Mouse (Mus musculus) forebrain, embryonic 13.5 days (tissue): ENCODE measurements at regions not wholly inside any gene's neighbourhood (a gene's known extent, or its start where the extent isn't known, plus 50 kb on each side); places are given as distances from the start of the nearest gene placed in this dataset.
"Not testable (repeated sequence)": the region's sequence is repeated elsewhere in the genome, so short reads cannot be mapped to it uniquely, and the experiment has no call there.

Experiments used
- ATAC-seq: fragments of 200-750 bp; cut with Nextera tagmentation; 2 replicates; pipeline ENCODE4 v1.8.0; 2017
- H3K27ac ChIP-seq: fragments of 300-500 bp; sonication (generic); 2 replicates; pipeline ENCODE4 v1.5.1; 2015; ENCODE audit warnings: inconsistent platforms, mild to moderate bottlenecking, moderate library complexity
- H3K27me3 ChIP-seq: fragments of 300-500 bp; sonication (generic); 2 replicates; pipeline ENCODE4 v1.6.1; 2015; ENCODE audit warnings: mild to moderate bottlenecking, inconsistent platforms
- H3K36me3 ChIP-seq: fragments of 300-500 bp; sonication (generic); 2 replicates; pipeline ENCODE4 v1.6.1; 2015; ENCODE audit warnings: mild to moderate bottlenecking, inconsistent platforms; ENCODE audit not compliant: poor library complexity, severe bottlenecking
- H3K4me1 ChIP-seq: fragments of 300-500 bp; sonication (generic); 2 replicates; pipeline ENCODE4 v1.6.1; 2015; ENCODE audit warnings: inconsistent platforms
- H3K4me2 ChIP-seq: fragments of 300-500 bp; sonication (generic); 2 replicates; pipeline ENCODE4 v1.6.1; 2015; ENCODE audit warnings: inconsistent platforms, mild to moderate bottlenecking, moderate library complexity
- H3K4me3 ChIP-seq: fragments of 300-500 bp; sonication (generic); 2 replicates; pipeline ENCODE4 v1.5.1; 2015; ENCODE audit warnings: mild to moderate bottlenecking, inconsistent platforms
- H3K9ac ChIP-seq: fragments of 300-500 bp; sonication (generic); 2 replicates; pipeline ENCODE4 v1.6.1; 2015; ENCODE audit warnings: mild to moderate bottlenecking, inconsistent platforms
- H3K9me3 ChIP-seq: fragments of 300-500 bp; sonication (generic); replicated peaks from 2 replicates; pipeline ENCODE4 v1.6.1; 2016; ENCODE audit warnings: inconsistent platforms
- WGBS: fragments of 180-500 bp; shearing (Covaris S2); methylation state at CpG from one replicate; pipeline ENCODE4 v1.1.7; 2015; 5-methylcytosine and 5-hydroxymethylcytosine counted together

DNA sequence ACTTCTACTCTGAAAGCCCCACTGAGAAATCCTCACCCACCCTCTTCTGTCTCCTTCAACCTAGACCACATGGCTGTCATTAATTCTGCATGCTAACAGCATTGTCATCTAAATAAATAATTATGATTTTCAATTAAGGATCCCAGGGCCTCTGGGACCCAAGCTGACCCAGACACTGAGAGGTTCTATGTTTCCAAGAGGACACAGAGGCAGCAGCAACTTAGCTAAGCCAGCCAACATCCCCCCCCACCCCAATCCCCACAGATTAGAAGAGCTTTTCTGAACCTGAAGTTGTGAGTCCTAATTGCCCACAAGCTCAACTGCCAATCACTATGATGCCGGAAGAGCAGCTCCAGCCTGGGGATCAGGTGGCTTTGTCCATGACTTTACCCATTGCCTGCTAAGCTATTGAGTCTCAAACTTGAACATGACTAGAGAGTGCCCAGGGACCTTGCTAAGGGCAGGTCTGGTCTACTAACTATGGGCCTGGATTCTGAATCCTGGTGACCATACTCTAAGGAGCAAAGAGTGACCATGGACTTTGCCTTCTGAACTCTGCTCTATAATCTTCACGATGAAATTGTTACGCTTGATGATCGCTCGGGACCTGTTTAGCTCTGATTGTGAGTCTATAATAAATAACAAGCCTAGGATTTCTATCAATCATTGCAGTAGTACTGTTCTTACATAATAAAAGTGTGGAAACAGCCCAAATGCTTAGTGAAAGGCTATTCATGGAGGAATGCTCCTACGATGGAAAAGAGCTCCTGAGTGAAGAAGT lies 115.4 kb downstream of the Dmrta2 start:
- Histone ChIP-seq H3K4me3 (no peak overlapping the region), H3K36me3 (no peaks in the 10 kb centered on the region), H3K9me3 (no peaks in the 10 kb centered on the region), H3K27ac (no peak overlapping the region), H3K4me2 (no peak overlapping the region), H3K4me1 (no peaks in the 10 kb centered on the region), H3K27me3 (no peaks in the 10 kb centered on the region), H3K9ac (no peak overlapping the region)
- WGBS: 92% methylated on average over 6 of the region's 6 CpGs
- ATAC-seq: no peak

DNA sequence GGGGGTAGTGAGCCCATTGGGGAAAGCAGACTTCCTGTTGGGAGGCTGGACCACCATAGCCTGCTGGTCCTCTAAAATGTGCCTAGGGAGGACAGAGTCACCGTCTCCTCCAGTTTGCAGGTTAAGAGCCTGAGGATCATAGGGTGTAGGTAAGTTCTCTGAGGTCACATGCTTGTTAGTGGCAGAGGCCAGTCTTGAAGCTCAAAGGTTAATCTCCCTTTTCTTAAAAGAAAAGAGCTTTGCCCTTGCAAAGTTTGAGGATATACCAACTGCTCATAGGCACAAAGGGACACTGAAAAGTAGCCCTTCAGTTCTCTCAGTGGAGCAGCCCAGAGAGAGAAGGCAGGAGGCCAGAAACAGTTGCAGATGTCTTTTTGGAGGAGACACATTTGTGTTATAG lies 116.7 kb downstream of the Dmrta2 start:
- no peaks in the 10 kb centered on the region for H3K4me1 ChIP-seq
- no peak overlapping the region for H3K27ac ChIP-seq
- no peak for ATAC-seq
- WGBS: 79% methylated on average over 1 of the region's 1 CpGs
- H3K36me3 ChIP-seq: no peaks in the 10 kb centered on the region
- no peak overlapping the region for H3K4me3 ChIP-seq
- no peaks in the 10 kb centered on the region for H3K27me3 ChIP-seq
- H3K4me2 ChIP-seq: no peak overlapping the region
- H3K9ac ChIP-seq: no peak overlapping the region
- H3K9me3 ChIP-seq: no peaks in the 10 kb centered on the region

DNA sequence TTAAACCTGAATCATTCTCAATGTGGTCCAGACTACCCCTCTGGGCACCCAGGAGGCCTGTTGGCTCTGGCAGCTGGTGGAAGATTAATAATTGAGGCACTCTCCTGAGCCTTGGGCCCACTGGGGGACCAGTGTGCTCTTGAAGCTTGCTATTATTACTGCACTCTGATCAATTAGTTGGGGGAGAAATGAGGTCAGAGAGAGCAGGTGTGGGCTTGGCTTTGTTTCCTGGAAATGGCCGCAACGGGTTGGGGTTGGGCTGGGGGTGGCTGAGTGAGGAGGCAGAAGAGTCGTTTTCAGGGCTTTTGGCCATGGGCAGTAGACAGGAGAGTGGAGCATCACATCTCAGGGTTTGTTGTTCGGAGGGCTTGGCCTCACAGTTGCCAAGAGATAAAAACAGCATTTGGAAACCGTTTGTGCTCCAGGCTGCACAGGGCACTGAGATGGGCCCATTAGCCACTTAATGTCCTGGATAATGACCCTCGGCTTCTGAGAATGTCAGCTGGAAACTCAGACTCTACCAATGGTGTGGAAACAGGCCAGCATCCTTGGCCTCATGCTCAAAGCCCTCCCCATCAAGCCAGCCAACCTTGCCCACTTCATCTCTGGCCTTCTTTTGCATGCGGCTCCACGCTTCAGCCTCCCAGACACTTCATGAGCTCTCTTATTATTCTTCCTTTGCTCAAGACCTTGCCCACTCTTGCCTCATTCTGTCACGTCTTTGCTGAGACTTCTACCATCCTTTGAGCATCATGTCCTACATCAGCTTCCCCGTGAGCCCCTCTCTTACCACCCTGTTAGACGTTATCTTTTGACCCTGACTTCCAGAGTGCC lies 118.1 kb downstream of the Dmrta2 start:
- no peaks in the 10 kb centered on the region for H3K9me3 ChIP-seq
- H3K27ac ChIP-seq: no peak overlapping the region
- no peak for ATAC-seq
- no peak overlapping the region for H3K9ac ChIP-seq
- no peaks in the 10 kb centered on the region for H3K4me1 ChIP-seq
- no peaks in the 10 kb centered on the region for H3K36me3 ChIP-seq
- WGBS: 72% methylated on average over 11 of the region's 11 CpGs
- no peak overlapping the region for H3K4me2 ChIP-seq
- no peaks in the 10 kb centered on the region for H3K27me3 ChIP-seq
- H3K4me3 ChIP-seq: no peak overlapping the region

DNA sequence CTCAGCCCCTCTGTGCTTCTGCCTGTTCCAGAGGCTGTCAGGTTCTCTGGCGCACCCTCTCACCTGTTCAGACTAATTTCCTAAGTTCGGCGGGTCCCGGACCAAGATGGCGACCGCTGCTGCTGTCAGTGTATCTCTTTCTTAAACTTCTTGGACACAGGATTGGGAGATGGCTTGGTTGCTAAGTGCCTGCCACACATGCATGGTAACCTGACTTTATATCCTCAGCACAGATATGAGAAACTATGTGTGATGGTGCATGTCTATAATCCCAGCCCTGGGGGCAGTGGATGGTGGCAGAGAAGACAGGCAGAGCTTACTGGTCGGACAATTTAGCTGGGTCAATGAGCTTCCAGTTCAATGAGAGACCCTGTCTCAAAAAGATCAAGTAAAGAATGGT lies 126.3 kb downstream of the Dmrta2 start:
- H3K4me1 ChIP-seq, H3K27ac ChIP-seq, H3K36me3 ChIP-seq, H3K4me3 ChIP-seq, ATAC-seq, H3K9ac ChIP-seq, H3K9me3 ChIP-seq, H3K27me3 ChIP-seq, H3K4me2 ChIP-seq: not testable (repeated sequence)
- 93% methylated on average over 7 of the region's 7 CpGs for WGBS

DNA sequence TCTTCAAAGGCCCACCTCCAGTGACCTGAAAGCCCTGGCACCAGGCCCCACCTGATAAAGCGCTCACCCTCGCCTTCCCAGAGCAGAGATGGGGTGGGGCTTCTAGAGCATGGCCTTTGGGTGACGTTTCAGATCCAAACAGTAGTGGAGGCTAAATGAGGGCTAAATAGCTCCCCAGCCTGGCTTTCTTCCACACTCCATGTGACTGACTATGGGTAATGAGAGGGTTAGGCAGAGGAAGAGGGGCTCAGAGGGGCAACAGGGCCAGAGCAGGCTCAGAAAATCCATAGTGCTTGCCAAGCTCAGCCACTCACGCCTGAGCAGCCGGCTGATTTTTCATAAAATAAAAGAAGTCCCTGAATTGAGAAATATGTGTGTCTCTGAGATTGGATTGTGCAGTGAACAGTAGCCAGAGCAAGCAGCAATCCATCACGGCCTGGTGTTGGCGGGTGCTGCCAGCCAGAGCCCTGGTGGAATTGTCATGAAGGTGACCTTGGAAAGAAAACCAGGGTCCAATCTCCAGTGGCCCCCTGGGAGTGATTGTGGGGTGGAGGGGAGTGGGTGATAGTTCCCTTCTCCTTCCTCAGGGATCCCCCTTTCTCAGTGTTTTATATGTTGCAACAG lies 128.9 kb downstream of the Dmrta2 start:
- no peak overlapping the region for H3K27ac ChIP-seq
- no peak overlapping the region for H3K9ac ChIP-seq
- no peak for ATAC-seq
- no peaks in the 10 kb centered on the region for H3K27me3 ChIP-seq
- H3K4me2 ChIP-seq: no peak overlapping the region
- no peaks in the 10 kb centered on the region for H3K9me3 ChIP-seq
- no peak overlapping the region for H3K4me3 ChIP-seq
- WGBS: 83% methylated on average over 7 of the region's 7 CpGs
- H3K36me3 ChIP-seq: no peaks in the 10 kb centered on the region
- H3K4me1 ChIP-seq: no peaks in the 10 kb centered on the region

DNA sequence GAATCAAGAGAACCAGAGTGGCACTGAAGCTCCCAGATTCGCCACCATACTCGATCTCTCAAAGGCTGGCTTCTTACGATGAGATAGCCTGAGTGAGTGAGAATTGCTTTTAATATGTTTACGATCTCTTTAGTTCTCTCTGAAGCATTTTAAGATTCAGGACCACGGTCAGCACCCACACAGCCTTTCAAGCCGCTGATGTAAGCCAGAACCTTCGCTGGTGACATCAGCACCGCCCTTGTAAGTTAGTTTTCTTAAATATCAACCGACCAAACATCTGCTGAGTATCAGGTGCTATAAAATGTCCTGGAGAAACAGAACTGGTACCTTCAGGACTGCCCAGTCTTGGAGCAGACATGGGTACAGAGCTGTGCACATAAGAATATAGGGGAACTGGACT lies 141.6 kb downstream of the Dmrta2 start:
- no peak overlapping the region for H3K27ac ChIP-seq
- H3K4me1 ChIP-seq: 0 out of 2 replicates have a peak, but pooled peaks cover 10% of the 10 kb centered on the region
- WGBS: 41% methylated on average over 9 of the region's 9 CpGs
- no peak overlapping the region for H3K4me3 ChIP-seq
- no peaks in the 10 kb centered on the region for H3K9me3 ChIP-seq
- no peak overlapping the region for H3K9ac ChIP-seq
- no peaks in the 10 kb centered on the region for H3K27me3 ChIP-seq
- no peak for ATAC-seq
- H3K4me2 ChIP-seq: no peak overlapping the region
- H3K36me3 ChIP-seq: no peaks in the 10 kb centered on the region

DNA sequence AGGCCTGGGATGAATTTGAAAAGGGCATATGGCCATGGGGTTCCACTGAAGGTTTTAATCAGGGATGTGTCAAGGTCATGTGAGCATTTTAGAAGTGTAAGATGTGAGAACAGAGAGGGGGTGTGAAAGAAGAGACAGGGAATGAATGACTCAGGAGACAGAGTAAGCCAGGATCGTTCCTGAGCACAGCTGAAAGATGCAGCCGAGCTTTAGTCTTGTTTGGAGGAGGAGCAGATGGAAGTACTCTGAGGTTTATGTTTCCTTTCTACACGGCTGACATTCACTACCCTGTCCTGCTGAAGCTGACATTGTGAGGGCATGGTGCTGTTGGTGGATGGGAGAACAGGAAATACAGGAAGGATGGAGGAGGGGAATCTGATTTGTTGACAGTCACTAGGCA lies 142.0 kb downstream of the Dmrta2 start:
- Histone ChIP-seq H3K4me2 (no peak overlapping the region), H3K9ac (no peak overlapping the region), H3K27ac (peak overlapping the region; percentile 27; the same call in 1 of the 2 replicates), H3K36me3 (no peaks in the 10 kb centered on the region), H3K4me1 (0 out of 2 replicates have a peak, but pooled peaks cover 10% of the 10 kb centered on the region), H3K4me3 (no peak overlapping the region), H3K27me3 (no peaks in the 10 kb centered on the region), H3K9me3 (no peaks in the 10 kb centered on the region)
- no peak for ATAC-seq
- WGBS: 46% methylated on average over 3 of the region's 3 CpGs

DNA sequence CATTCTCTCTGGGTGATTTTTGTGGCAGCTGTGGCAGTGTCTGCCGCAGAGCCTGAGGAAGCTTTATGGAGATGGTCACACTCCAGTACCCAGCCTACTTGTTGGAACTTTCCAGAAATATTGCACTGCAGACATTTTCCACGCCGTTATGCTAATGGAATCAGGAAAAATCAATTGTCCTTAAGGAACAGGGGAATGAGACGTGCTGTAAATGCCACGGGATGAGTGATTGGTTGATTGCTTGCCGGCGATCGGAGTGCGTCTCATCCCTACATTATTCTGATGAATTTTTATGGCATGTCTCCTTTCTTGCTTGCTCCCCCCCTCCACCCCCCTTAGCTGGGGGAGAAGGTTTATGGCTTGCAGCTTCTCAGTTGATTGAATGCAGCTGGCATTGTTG lies 142.9 kb downstream of the Dmrta2 start:
- H3K27ac ChIP-seq: peak overlapping the region; percentile 27
- no peak overlapping the region for H3K9ac ChIP-seq
- H3K4me2 ChIP-seq: no peak overlapping the region
- H3K4me1 ChIP-seq: 0 out of 2 replicates have a peak, but pooled peaks cover 10% of the 10 kb centered on the region
- H3K27me3 ChIP-seq: no peaks in the 10 kb centered on the region
- no peaks in the 10 kb centered on the region for H3K9me3 ChIP-seq
- 74% methylated on average over 9 of the region's 9 CpGs for WGBS
- H3K4me3 ChIP-seq: no peak overlapping the region
- no peaks in the 10 kb centered on the region for H3K36me3 ChIP-seq
- peak; percentile 41; the same call in 1 of the 2 replicates for ATAC-seq

DNA sequence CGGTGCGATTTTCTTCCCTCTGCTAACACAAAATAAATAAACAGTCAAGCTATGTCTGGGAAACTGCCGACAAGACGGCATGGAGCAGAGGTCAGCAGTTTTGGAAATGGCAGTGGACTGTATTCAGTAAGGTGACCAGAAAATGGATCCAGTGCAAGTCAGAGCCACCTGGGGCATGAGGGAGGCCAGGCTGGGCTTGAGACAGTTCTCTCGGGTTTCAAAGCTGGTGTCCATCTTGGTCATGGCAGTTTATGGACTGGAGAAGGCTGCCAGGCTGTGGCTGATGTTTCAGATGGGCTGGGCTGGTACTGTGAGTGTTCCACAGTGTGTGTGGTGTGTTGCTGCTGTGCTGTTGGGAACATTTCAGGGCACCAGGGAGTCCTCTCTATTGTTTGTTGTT lies 143.6 kb downstream of the Dmrta2 start:
- 39% methylated on average over 5 of the region's 5 CpGs for whole genome bisulfite sequencing
- 0 out of 2 replicates have a peak, but pooled peaks cover 10% of the 10 kb centered on the region for H3K4me1 ChIP-seq
- no peak overlapping the region for H3K9ac ChIP-seq
- no peaks in the 10 kb centered on the region for H3K36me3 ChIP-seq
- H3K4me2 ChIP-seq: no peak overlapping the region
- H3K9me3 ChIP-seq: no peaks in the 10 kb centered on the region
- ATAC-seq: no peak; the same call in 1 of the 2 replicates
- no peaks in the 10 kb centered on the region for H3K27me3 ChIP-seq
- peak overlapping the region; percentile 27; the same call in 1 of the 2 replicates for H3K27ac ChIP-seq
- no peak overlapping the region for H3K4me3 ChIP-seq

DNA sequence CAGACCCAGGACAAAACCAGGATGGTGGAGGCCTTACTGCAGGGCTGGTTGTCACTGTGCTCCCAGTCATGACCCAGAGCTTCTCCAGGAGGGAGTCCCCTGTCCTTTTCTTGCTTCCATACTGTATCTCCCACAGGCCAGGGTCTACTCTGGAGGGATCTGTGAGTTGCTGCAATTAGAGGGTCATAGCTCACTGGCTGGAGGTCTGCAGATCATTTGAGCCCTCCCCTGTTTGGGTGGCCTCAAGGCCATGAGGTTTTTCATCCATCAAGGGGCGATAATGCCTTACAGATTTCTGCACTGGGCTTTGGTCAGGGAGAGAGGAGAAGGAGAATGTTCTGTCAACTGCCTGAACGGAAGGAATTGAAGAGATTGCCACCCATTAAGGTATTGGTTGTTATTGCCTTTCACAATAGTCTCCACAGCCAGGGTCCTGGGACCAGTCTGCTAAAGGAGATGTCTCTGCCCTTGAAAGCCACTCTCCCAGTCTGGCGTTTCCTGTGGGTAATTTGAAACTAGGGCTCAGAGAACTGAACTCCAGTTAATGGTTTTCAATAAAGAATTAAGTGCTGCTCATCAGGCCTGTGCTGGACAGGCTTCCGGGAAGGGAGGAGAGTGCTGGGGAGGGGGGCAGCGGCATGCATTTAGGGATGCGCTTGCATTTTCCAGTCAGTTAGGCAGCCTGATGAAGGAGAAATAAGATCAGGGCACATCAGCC lies 147.4 kb downstream of the Dmrta2 start:
- WGBS: 42% methylated on average over 6 of the region's 6 CpGs
- no peak for ATAC-seq
- no peak overlapping the region for H3K4me3 ChIP-seq
- H3K9ac ChIP-seq: no peak overlapping the region
- no peaks in the 10 kb centered on the region for H3K36me3 ChIP-seq
- no peak overlapping the region; the same call in 1 of the 2 replicates for H3K27ac ChIP-seq
- H3K9me3 ChIP-seq: no peaks in the 10 kb centered on the region
- H3K4me2 ChIP-seq: no peak overlapping the region
- H3K4me1 ChIP-seq: peaks cover 16% of the 10 kb centered on the region
- no peaks in the 10 kb centered on the region for H3K27me3 ChIP-seq

DNA sequence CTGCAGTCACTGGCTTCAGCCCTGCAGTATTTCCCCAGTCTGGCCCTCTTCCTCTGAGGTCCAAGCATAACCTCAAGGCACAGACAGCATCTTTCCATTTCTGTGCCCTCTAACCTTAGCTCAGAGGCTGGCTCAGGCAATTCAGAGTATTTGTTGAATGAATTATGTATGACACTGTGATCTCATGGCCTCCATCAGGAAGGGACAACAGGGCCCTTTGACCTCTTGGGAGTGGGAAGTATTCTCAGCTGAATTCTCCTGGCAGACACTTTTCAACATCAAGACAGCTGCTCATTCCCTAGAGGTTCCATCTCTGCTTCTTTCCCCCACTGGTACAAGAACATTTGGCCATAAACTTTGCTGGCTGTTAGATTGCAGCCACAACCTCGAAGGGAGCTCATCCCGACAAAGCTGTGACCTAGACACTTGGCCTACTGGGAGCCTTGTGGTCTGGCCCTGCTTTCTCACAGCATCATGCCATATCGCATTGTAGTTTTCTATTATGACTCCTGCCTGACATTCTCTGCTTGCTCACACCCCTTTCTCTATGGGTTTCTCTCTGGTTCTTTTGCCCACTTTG lies 150.2 kb downstream of the Dmrta2 start:
- H3K4me3 ChIP-seq: no peak overlapping the region
- WGBS: 94% methylated on average over 3 of the region's 3 CpGs
- H3K36me3 ChIP-seq: no peaks in the 10 kb centered on the region
- no peaks in the 10 kb centered on the region for H3K9me3 ChIP-seq
- H3K4me2 ChIP-seq: no peak overlapping the region
- peaks cover 7% of the 10 kb centered on the region for H3K4me1 ChIP-seq
- no peak overlapping the region for H3K9ac ChIP-seq
- no peaks in the 10 kb centered on the region for H3K27me3 ChIP-seq
- H3K27ac ChIP-seq: no peak overlapping the region
- ATAC-seq: no peak
